Mouse (Mus musculus): ENCODE results near the gene Gm15262.

DNA sequence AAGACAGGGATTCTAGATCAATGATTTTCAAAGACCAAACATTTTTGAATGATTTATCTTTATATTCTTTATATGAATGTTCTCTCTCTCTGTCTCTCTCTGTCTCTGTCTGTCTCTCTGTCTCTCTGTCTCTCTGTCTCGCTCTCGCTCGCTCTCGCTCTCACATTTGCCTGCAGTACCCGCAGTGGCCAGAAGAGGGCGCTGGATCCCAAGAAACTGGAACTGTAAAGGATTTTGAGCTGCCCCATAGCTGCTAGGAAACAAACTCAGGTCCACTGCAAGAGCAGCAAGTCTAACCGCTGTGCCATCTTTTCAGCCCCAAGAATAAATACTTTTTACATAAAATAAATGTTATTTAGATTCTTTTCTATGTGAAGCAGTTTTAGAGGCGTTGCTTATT lies 98.5 kb downstream of the Gm15262 start:
- TF ChIP-seq CTCF (IDR thresholded peaks at IDR 0.05) (peak; percentile 68), EP300 (IDR thresholded peaks at IDR 0.05) (no peak)
